Mouse (Mus musculus): Measurements from ENCODE around the gene 1700003F12Rik. TPM values are rescaled to one million over a fixed set of nuclear protein-coding genes. Genes with fewer than 3 reads are reported as not detected.
A peak's percentile ranks its signal among the peaks of the same experiment; 100 is the strongest.

Gene 1700003F12Rik
- total RNA-seq, 2 experiments from 2014 or later, result 0.44 to 0.80 TPM

GRCm38 (mm10) chr2:154574271-154574670 lies 27.4 kb downstream of the 1700003F12Rik start:
- no peak for DNase-seq (ENCODE audit: low spot score in 2 of 2)

- DNase-seq (ENCODE audit: low spot score in 2 of 2), result no peak
Observed at GRCm38 (mm10) chr2:154576876-154577743, 30.2 kb downstream of the 1700003F12Rik start.

- no peak for DNase-seq (ENCODE audit: low spot score in 2 of 2)
Observed at GRCm38 (mm10) chr2:154577744-154578067, 30.8 kb downstream of the 1700003F12Rik start.

GRCm38 (mm10) chr2:154580586-154580985 lies 33.7 kb downstream of the 1700003F12Rik start:
- DNase-seq (ENCODE audit: low spot score in 2 of 2), result peak in 1 of 2 experiments; percentile 51

GRCm38 (mm10) chr2:154581421-154581820 lies 34.5 kb downstream of the 1700003F12Rik start:
- DNase-seq (ENCODE audit: low spot score in 2 of 2), result no peak

GRCm38 (mm10) chr2:154583906-154584872 lies 37.3 kb downstream of the 1700003F12Rik start:
- DNase-seq (ENCODE audit: low spot score in 2 of 2), result no peak

GRCm38 (mm10) chr2:154584931-154585601 lies 38.2 kb downstream of the 1700003F12Rik start:
- no peak for DNase-seq (ENCODE audit: low spot score in 2 of 2)

GRCm38 (mm10) chr2:154586405-154586804 lies 39.5 kb downstream of the 1700003F12Rik start:
- peak in 1 of 2 experiments; percentile 47 for DNase-seq (ENCODE audit: low spot score in 2 of 2)

- DNase-seq (ENCODE audit: low spot score in 2 of 2), result no peak
Observed at GRCm38 (mm10) chr2:154589051-154589450, 42.2 kb downstream of the 1700003F12Rik start.

- DNase-seq (ENCODE audit: low spot score in 2 of 2), result no peak
Observed at GRCm38 (mm10) chr2:154591239-154591638, 44.4 kb downstream of the 1700003F12Rik start.

GRCm38 (mm10) chr2:154593025-154593424 lies 46.1 kb downstream of the 1700003F12Rik start:
- no peak for DNase-seq (ENCODE audit: low spot score in 2 of 2)

GRCm38 (mm10) chr2:154595775-154596174 lies 48.9 kb downstream of the 1700003F12Rik start:
- DNase-seq (ENCODE audit: low spot score in 2 of 2), result peak in 1 of 2 experiments; percentile 42

- no peak for DNase-seq (ENCODE audit: low spot score in 2 of 2)
Observed at GRCm38 (mm10) chr2:154597399-154597798, 50.5 kb downstream of the 1700003F12Rik start.

Other genes with a start within 250 kb of the 1700003F12Rik start
- not detected for gene Bpifb9b, start 239.9 kb upstream of the 1700003F12Rik start, total RNA-seq (2021)
- 10 to 100 TPM; 11.6 to 12.1 TPM for gene Cdk5rap1, start 174.1 kb upstream of the 1700003F12Rik start, total RNA-seq (2021)
- gene Snta1, start 139.0 kb upstream of the 1700003F12Rik start, total RNA-seq (2021), result 100 to 1,000 TPM in 1 of 2 experiments, 10 to 100 TPM in 1; 96.6 to 121 TPM
- gene Cbfa2t2, start 110.6 kb upstream of the 1700003F12Rik start, total RNA-seq (2021), result 10 to 100 TPM; 37.2 to 38.2 TPM
- under 1 TPM; 0.25 to 0.29 TPM for gene Actl10, start 4.7 kb downstream of the 1700003F12Rik start, total RNA-seq (2021)
- gene Necab3, start 11.8 kb downstream of the 1700003F12Rik start, total RNA-seq (2021), result 1 to 10 TPM; 1.8 to 2.1 TPM
- 10 to 100 TPM; 16.6 TPM for gene E2f1, start 22.8 kb downstream of the 1700003F12Rik start, total RNA-seq (2021)
- gene Pxmp4, start 56.6 kb downstream of the 1700003F12Rik start, total RNA-seq (2021), result 10 to 100 TPM; 15.7 to 20.9 TPM
- 1 to 10 TPM; 2.5 to 2.6 TPM for gene Zfp341, start 66.2 kb downstream of the 1700003F12Rik start, total RNA-seq (2021)
- gene 4930519P11Rik, start 66.4 kb downstream of the 1700003F12Rik start, total RNA-seq (2021), result under 1 TPM; 0.60 to 0.83 TPM
- 100 to 1,000 TPM; 116 to 126 TPM for gene Chmp4b, start 104.6 kb downstream of the 1700003F12Rik start, total RNA-seq (2021)
- gene Gm14214, start 222.9 kb downstream of the 1700003F12Rik start, total RNA-seq (2021), result not detected
- 100 to 1,000 TPM; 188 to 189 TPM for gene Raly, start 244.0 kb downstream of the 1700003F12Rik start, total RNA-seq (2021)
- gene a, start 244.3 kb downstream of the 1700003F12Rik start, total RNA-seq (2021), result not detected

Measured in gastrocnemius, postnatal 4 days (tissue).